Mouse (Mus musculus) 416B (cell line): ENCODE measurements around the gene Pramef20.
A peak's percentile ranks its signal among the peaks of the same experiment; 100 is the strongest.
"Not testable (repeated sequence)": the region's sequence is repeated elsewhere in the genome, so short reads cannot be mapped to it uniquely, and the experiment has no call there.

Experiments
- DNase-seq: peaks from one replicate; pipeline ENCODE4 v3.0.0; 2011; ENCODE audit warnings: low read depth

The Pramef20 gene

DNA sequence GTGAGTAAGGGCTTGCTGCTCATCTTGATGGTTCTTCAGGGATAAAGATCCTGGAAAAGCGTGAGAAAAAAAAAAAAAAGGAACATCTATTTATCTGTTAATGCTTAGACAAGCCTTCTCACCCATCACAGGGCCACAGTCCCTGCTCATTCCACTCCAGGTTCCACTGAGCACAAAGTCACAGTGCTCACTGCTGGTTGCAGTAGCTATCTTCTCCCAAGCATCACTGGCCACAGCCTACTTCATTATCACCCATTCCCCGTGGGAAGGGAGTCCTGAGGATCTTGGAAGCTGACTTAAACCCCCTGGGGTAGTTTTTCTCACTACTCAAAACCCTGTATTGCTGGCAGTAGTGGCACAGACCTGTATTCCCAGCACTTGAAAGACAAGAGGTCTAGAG is at the start of gene Pramef20:
TSS of gene Pramef20 (minus strand) at position 23 of the 400 bp plus-strand sequence.
- no peak for DNase-seq

DNA sequence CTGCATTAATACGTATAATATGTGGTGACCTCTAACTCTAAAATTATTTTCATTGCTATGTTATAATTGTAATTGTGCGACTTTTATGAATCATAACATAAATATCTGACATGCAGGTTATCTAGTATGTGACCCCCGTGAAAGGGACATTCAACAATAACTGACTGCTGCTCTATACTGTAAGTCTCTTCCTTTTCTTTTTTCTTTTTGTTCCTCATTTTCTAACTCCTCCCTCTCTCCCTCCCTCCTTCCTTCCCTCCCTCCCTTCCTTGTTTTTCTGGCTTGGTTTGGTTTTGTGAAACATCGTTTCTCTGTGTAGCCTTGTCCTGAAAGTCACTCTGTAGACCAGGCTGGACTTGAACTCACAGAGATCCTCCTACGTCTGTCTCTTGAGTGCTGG is 46.9 kb upstream of the Pramef20 start:
- no peak for DNase-seq

DNA sequence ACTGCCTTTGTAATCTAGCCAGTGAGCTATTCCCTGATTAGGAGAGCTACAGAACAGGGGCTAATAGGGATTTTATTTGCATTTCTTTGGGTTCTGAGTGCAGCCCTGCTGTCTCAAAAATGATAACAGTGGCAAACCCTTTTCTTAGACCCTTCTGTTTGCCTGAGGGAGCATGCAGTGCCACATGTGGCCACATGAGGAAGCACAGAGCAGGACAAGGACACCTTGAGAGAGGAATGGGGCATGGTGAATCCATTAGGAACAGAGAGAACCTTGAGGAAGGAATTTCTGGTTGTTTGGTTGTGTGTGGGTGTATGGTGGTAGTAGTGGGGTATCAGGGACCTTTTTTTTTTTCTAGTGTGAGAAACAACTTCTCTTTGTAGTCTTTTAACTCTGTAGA is 42.9 kb upstream of the Pramef20 start:
- DNase-seq = no peak

DNA sequence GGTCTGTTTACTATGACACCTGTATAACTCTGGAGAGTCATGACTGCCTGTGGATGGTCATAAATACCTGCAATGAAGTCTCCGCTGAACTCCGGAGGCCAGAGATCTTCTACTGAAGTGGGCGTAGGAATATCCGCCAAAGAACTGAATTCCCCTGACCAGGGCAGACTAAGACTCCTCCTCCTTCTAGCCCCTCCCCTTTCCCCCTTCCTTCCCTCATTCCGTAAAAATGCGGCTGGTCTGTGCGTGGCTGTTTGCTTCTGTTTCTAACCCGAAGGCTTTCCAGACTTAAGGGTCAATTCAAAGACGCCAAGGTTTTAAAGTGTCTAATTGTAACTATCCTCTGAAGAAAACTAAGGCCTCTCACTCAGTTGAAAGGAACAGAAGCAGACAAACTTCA is 30.6 kb upstream of the Pramef20 start, which contains the start of gene Pramef12:
TSS of gene Pramef12 (minus strand) at position 175 of the 400 bp plus-strand sequence.
- no peak for DNase-seq

DNA sequence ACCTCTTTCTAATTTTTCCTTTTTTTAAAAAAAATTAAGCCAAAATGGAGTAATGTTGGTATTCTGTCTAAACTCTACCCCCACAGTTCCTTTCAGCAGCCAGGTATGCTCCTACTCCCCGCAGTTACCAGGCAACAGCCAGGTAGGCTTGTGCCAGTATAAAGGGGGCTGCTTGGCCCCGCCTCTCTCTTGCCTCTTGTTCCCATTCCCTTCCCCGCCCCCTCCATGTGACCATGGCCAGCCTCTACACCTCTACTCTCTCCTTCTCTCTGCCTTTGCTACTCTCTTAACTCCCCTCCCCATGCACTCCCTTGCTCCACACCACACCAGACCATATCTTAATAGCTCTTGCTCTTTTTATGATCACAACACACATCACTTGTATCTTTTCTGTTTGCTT is 28.5 kb upstream of the Pramef20 start:
- DNase-seq = no peak

DNA sequence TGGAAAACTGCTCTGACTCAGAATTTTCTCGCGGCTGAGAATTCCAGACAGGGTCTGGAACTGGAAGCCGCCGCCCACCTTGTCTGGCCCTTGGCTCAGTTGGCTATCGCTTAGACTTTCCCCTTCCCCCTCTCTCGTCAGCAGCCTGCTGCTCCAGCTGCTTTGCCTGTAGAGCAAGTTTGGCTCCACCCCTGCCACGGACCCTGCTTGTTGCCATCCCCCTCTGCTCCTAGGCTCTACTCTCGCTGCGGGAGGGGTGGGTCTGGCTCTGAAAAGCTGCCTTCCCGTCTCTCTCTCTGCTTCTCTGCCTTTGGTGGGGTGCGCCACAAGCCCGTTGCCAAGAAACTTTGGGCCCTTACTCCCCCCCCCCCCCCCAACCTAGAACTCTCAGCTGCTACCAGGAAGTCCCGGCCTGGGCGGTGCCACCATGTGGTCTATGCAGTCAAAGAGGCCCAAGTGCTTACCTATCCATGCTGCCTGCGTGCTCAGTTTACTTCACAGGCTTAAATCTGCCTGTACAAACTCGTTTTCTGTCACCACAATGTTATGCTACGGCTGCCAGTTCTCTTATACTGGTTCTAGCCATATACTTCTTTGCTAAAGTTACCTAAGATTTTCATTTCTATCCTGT is 26.8 kb upstream of the Pramef20 start:
- no peak for DNase-seq

DNA sequence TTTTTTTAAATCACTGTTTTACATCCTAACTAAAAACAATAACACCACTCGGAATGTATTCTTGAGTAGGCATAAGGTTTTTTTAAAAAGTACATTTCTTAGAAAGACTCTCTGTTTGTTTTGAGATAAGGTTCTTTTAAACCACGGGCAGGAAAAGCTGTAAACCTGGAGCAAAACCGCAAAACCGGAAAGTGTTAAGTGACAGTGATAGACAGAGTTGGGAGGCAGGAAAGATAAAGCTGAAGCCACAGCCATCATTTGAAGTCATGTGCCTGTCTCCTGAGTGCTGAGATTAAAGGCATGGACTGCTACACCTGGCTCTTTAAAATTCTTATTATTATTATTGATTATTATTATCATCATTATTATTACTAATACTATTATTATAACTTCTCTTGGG is 25.0 kb upstream of the Pramef20 start:
- DNase-seq = peak; percentile 69

DNA sequence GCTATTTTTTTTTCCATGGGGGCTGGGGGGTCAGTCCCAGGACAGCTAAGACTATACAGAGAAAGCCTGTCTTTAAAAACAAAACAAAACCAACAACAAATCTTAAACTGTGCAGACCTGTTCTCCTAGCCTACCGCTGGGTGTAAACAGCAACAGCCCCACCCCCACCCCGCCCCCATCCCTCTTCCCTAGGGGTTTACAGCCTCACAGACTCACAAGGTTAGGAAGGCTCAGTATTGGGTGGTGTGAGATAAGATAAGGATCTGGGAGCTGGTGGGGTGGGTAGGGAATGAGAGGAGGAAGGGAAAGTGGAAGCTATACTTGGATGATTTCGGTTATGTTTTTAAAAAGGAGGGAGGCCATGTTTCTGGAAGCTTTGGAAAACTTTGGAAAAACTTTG is 18.6 kb upstream of the Pramef20 start:
- DNase-seq = no peak

DNA sequence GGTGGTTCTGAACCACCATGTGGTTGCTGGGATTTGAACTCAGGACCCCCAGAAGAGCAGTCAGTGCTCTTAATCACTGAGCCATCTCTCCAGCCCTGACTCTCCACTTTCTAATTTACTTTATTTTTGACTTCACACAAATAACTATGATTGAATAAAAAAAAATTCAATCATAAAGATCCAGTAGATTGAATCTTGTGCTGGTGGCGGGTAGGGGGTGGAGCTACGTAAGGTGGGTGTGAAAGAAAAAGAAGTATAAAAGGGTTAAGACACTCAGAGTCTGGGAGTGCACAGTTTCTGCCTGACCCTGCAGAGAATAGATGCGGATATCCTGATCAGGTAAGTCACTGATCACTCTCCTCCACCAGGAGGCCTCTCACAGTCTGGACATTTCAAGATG is 20.1 kb downstream of the Pramef20 start, which contains the start of gene Gm13119:
TSS of gene Gm13119 (plus strand) at position 301 of the 400 bp plus-strand sequence.
- not testable (repeated sequence) for DNase-seq

DNA sequence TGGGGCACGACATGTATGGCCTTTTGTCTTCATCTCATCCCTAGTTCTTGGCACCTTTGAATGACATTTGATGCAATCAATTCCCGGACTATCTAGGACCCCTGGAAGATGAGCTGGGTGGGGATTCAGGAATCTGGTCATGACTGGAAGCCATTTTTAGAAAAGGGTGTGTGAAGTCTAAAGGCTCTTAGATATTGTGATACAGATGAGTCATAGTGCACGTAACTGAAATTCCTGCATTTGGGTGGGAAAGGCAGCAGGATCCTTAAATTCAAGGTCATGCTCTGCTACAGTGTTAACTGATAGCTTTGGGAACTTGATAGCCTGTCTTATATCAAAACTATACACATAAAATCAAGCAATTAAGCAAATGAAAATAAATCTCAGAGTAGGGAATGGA is 41.9 kb downstream of the Pramef20 start:
- not testable (repeated sequence) for DNase-seq

DNA sequence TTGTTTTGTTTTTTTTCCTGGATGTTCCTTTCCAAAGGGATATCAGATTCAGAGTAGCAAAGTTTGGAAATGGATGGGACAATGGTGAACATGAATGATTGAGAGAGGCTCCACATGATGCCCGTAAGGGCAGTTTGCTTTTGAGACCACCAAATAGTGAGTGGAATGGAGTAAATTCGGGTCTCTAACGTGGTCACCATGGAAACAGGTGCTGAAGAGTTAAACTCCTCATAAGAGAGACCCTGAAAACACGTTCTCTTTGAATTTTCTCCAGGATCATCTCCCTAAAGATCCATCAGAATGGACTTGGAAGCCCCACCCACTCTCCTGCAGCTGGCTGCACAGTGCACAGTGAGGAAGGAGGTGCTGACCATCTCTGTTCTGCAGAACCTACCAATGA is 47.8 kb downstream of the Pramef20 start, which contains the start of gene Gm13128:
TSS of gene Gm13128 (plus strand) at position 301 of the 400 bp plus-strand sequence.
- DNase-seq = not testable (repeated sequence)
